8 mouse cellular contexts compared by ENCODE assay signal in genomic region chr7:17060782-17061605, GRCm38 (mm10). TPM values are rescaled to one million over a fixed set of nuclear protein-coding genes. Genes with fewer than 3 reads are reported as not detected.
DNase-seq lines count a peak whose midpoint lies in the region; ATAC-seq and TF ChIP-seq lines count a peak whose summit lies in the region.

No protein-coding gene starts in this region.

- no peaks in the 10 kb centered on the region for H3K27me3 ChIP-seq in cerebellum, adult 2 months (ENCODE audit: control insufficient read depth, insufficient read depth, low read length)
- no peaks in the 10 kb centered on the region for H3K27me3 ChIP-seq in forebrain, embryonic 16.5 days (replicated peaks; ENCODE audit: control insufficient read depth, insufficient read depth, low read length)
- peaks cover 14% of the 10 kb centered on the region for H3K27me3 ChIP-seq in hindbrain, embryonic 14.5 days (ENCODE audit: control insufficient read depth, insufficient read depth, low read length)
- H3K27me3 ChIP-seq in liver, embryonic 12.5 days (replicated peaks), result peaks cover 32% of the 10 kb centered on the region
- 0 out of 2 replicates have a peak, but pooled peaks cover 16% of the 10 kb centered on the region for H3K27me3 ChIP-seq in neural tube, embryonic 12.5 days (replicated peaks)

- no peak for TF ChIP-seq CTCF in cerebellum, adult 2 months (IDR thresholded peaks at IDR 0.05; ENCODE audit: borderline replicate concordance, insufficient read depth, low read depth, low read length)

- no peak for ATAC-seq in forebrain, embryonic 16.5 days
- no peak for ATAC-seq in hindbrain, embryonic 14.5 days (ENCODE audit: low FRiP score)
- no peak for ATAC-seq in liver, embryonic 12.5 days
- ATAC-seq in neural tube, embryonic 12.5 days (ENCODE audit: low FRiP score, low read depth), result no peak

- 39% methylated on average over 22 of the region's 22 CpGs for WGBS in cerebellum, adult 2 months
- WGBS in forebrain, embryonic 16.5 days, result 61% methylated on average over 21 of the region's 22 CpGs
- 75% methylated on average over 22 of the region's 22 CpGs for WGBS in hindbrain, embryonic 14.5 days
- WGBS in liver, embryonic 12.5 days (ENCODE audit: insufficient replicate concordance), result 74% methylated on average over 22 of the region's 22 CpGs
- 84% methylated on average over 22 of the region's 22 CpGs for WGBS in neural tube, embryonic 12.5 days

- 0 out of 2 replicates have a peak, but pooled peaks have one; percentile 8 for TF ChIP-seq POLR2A in cerebellum, adult 2 months (IDR thresholded peaks at IDR 0.05; ENCODE audit: borderline replicate concordance, insufficient read depth, low read length)

- peaks cover 17% of the 10 kb centered on the region for H3K4me1 ChIP-seq in cerebellum, adult 2 months (ENCODE audit: control insufficient read depth, insufficient read depth, low read length)
- peaks cover 54% of the 10 kb centered on the region for H3K4me1 ChIP-seq in forebrain, embryonic 16.5 days (replicated peaks; ENCODE audit: control insufficient read depth, insufficient read depth, low read length)
- peaks cover 20% of the 10 kb centered on the region for H3K4me1 ChIP-seq in hindbrain, embryonic 14.5 days (replicated peaks; ENCODE audit: control insufficient read depth, insufficient read depth, low read length)
- H3K4me1 ChIP-seq in liver, embryonic 12.5 days, result peaks cover 71% of the 10 kb centered on the region
- peaks cover 54% of the 10 kb centered on the region for H3K4me1 ChIP-seq in neural tube, embryonic 12.5 days

- H3K9ac ChIP-seq in forebrain, embryonic 16.5 days (replicated peaks; ENCODE audit: low read depth, low read length), result peak overlapping the region; percentile 35; the same call in 1 of the 2 replicates
- no peak overlapping the region for H3K9ac ChIP-seq in hindbrain, embryonic 14.5 days
- H3K9ac ChIP-seq in liver, embryonic 12.5 days, result peak overlapping the region; percentile 54; the same call in 1 of the 2 replicates
- H3K9ac ChIP-seq in neural tube, embryonic 12.5 days, result no peak overlapping the region

- peak overlapping the region; percentile 82; the same call in 1 of the 2 replicates for H3K27ac ChIP-seq in cerebellum, adult 2 months (ENCODE audit: insufficient read depth, low read length)
- peak overlapping the region; percentile 37 for H3K27ac ChIP-seq in forebrain, embryonic 16.5 days (ENCODE audit: low read length)
- H3K27ac ChIP-seq in hindbrain, embryonic 14.5 days, result peak overlapping the region; percentile 71; the same call in 1 of the 2 replicates
- peak overlapping the region; percentile 98 for H3K27ac ChIP-seq in liver, embryonic 12.5 days
- no peak overlapping the region for H3K27ac ChIP-seq in neural tube, embryonic 12.5 days

- peak; percentile 52 to 64 for DNase-seq in cerebellum, adult 2 months
- no peak for DNase-seq in cerebellum, adult 8-10 months
- DNase-seq in ES-CJ7 (ENCODE audit: low read depth, low spot score), result peak; percentile 39
- DNase-seq in hindbrain, embryonic 14.5 days (ENCODE audit: low spot score), result no peak
- DNase-seq in MN1 (ENCODE audit: low spot score), result no peak

- H3K9me3 ChIP-seq in forebrain, embryonic 16.5 days (ENCODE audit: control insufficient read depth, low read length), result no peaks in the 10 kb centered on the region
- H3K9me3 ChIP-seq in hindbrain, embryonic 14.5 days (ENCODE audit: control insufficient read depth, low read length), result no peaks in the 10 kb centered on the region
- H3K9me3 ChIP-seq in liver, embryonic 12.5 days (replicated peaks), result no peaks in the 10 kb centered on the region
- no peaks in the 10 kb centered on the region for H3K9me3 ChIP-seq in neural tube, embryonic 12.5 days

- H3K4me3 ChIP-seq in cerebellum, adult 2 months (replicated peaks; ENCODE audit: insufficient read depth, low read depth, low read length), result peak overlapping the region; percentile 34
- no peak overlapping the region; the same call in 1 of the 2 replicates for H3K4me3 ChIP-seq in forebrain, embryonic 16.5 days (replicated peaks; ENCODE audit: low read length)
- peak overlapping the region; percentile 37 for H3K4me3 ChIP-seq in hindbrain, embryonic 14.5 days (replicated peaks; ENCODE audit: low read length)
- H3K4me3 ChIP-seq in liver, embryonic 12.5 days, result no peak overlapping the region
- no peak overlapping the region for H3K4me3 ChIP-seq in neural tube, embryonic 12.5 days

- H3K4me2 ChIP-seq in forebrain, embryonic 16.5 days (ENCODE audit: low read length), result peak overlapping the region; percentile 27
- peak overlapping the region; percentile 72 for H3K4me2 ChIP-seq in hindbrain, embryonic 14.5 days (replicated peaks)
- peak overlapping the region; percentile 47 for H3K4me2 ChIP-seq in liver, embryonic 12.5 days
- peak overlapping the region; percentile 70 for H3K4me2 ChIP-seq in neural tube, embryonic 12.5 days (replicated peaks)

- H3K36me3 ChIP-seq in forebrain, embryonic 16.5 days (ENCODE audit: control insufficient read depth, insufficient read depth), result no peaks in the 10 kb centered on the region
- no peaks in the 10 kb centered on the region for H3K36me3 ChIP-seq in hindbrain, embryonic 14.5 days (replicated peaks; ENCODE audit: control insufficient read depth, insufficient read depth)
- no peaks in the 10 kb centered on the region for H3K36me3 ChIP-seq in liver, embryonic 12.5 days
- no peaks in the 10 kb centered on the region for H3K36me3 ChIP-seq in neural tube, embryonic 12.5 days

RNA-seq across cellular contexts. Expression of gene Hif3a, which starts 1.2 kb away (rescaled TPM):
- 2.1 and 4.2 TPM in 2 replicates for polyA plus RNA-seq in cerebellum, adult 2 months (2012; rRNA removed)
- 4.4 TPM in 2 replicates for polyA plus RNA-seq in forebrain, embryonic 16.5 days (2015; fragmentation: Nextera tagmentation; extraction: Ambion mirVana)
- 4.9 and 6.9 TPM in 2 replicates for polyA plus RNA-seq in hindbrain, embryonic 14.5 days (2014; fragmentation: Nextera tagmentation; extraction: Ambion mirVana)
- polyA plus RNA-seq in liver, embryonic 12.5 days (2016; fragmentation: Nextera tagmentation; extraction: Ambion mirVana), result 21.1 and 22.6 TPM in 2 replicates
- polyA plus RNA-seq in neural tube, embryonic 12.5 days (2016; fragmentation: Nextera tagmentation; extraction: Ambion mirVana), result 5.2 and 5.7 TPM in 2 replicates

RNA-seq across cellular contexts. Expression of gene Psg16, which starts 12.8 kb away (rescaled TPM):
- 20.8 and 22.0 TPM in 2 replicates for polyA plus RNA-seq in cerebellum, adult 2 months (2012; rRNA removed)
- polyA plus RNA-seq in forebrain, embryonic 16.5 days (2015; fragmentation: Nextera tagmentation; extraction: Ambion mirVana), result 2.2 and 3.4 TPM in 2 replicates
- 3.1 and 3.6 TPM in 2 replicates for polyA plus RNA-seq in hindbrain, embryonic 14.5 days (2014; fragmentation: Nextera tagmentation; extraction: Ambion mirVana)
- 0.06 and 0.13 TPM in 2 replicates for polyA plus RNA-seq in liver, embryonic 12.5 days (2016; fragmentation: Nextera tagmentation; extraction: Ambion mirVana)
- polyA plus RNA-seq in neural tube, embryonic 12.5 days (2016; fragmentation: Nextera tagmentation; extraction: Ambion mirVana), result 0.27 and 0.28 TPM in 2 replicates

RNA-seq across cellular contexts. Expression of gene Ppp5c, which starts 33.3 kb away (rescaled TPM):
- 306 and 336 TPM in 2 replicates for polyA plus RNA-seq in cerebellum, adult 2 months (2012; rRNA removed)
- 115 and 121 TPM in 2 replicates for polyA plus RNA-seq in forebrain, embryonic 16.5 days (2015; fragmentation: Nextera tagmentation; extraction: Ambion mirVana)
- polyA plus RNA-seq in hindbrain, embryonic 14.5 days (2014; fragmentation: Nextera tagmentation; extraction: Ambion mirVana), result 123 and 129 TPM in 2 replicates
- polyA plus RNA-seq in liver, embryonic 12.5 days (2016; fragmentation: Nextera tagmentation; extraction: Ambion mirVana), result 70.3 and 75.2 TPM in 2 replicates
- polyA plus RNA-seq in neural tube, embryonic 12.5 days (2016; fragmentation: Nextera tagmentation; extraction: Ambion mirVana), result 112 and 113 TPM in 2 replicates

Comparison
In these comparisons a context has a peak if more than half of its experiments do, and no peak if none do; other contexts are left out.
1. DNase-seq: peak in cerebellum, adult 2 months (2 of 2) and ES-CJ7 (single experiment); none in cerebellum, adult 8-10 months (single experiment), hindbrain, embryonic 14.5 days (single experiment) and MN1 (single experiment).
2. H3K4me3 ChIP-seq: peak in cerebellum, adult 2 months (single experiment) and hindbrain, embryonic 14.5 days (single experiment); none in forebrain, embryonic 16.5 days (single experiment), liver, embryonic 12.5 days (single experiment) and neural tube, embryonic 12.5 days (single experiment).
3. H3K9ac ChIP-seq: peak in forebrain, embryonic 16.5 days (single experiment) and liver, embryonic 12.5 days (single experiment); none in hindbrain, embryonic 14.5 days (single experiment) and neural tube, embryonic 12.5 days (single experiment).
4. Peak in every context shown above with its lines, with median percentiles within 50 percentile points of each other: H3K4me2 ChIP-seq.